Mouse (Mus musculus) layer of hippocampus, postnatal 10 days (tissue): ENCODE data around the gene Rnf43. TPM values are rescaled to one million over a fixed set of nuclear protein-coding genes. Genes with fewer than 3 reads are reported as not detected.

Experiments used
- DNase-seq, 2 experiments: peaks; one replicate each; pipeline ENCODE4 v3.0.0; 2021; ENCODE audit warnings: low spot score in 2 of 2
- total RNA-seq, 2 experiments: library from RNA; stranded (reverse); gene quantifications; 2 replicates each; pipeline ENCODE4 v1.2.3; 2021

Rnf43 gene
- total RNA-seq, 2 experiments from 2014 or later, result 3.8 to 4.0 TPM

- DNase-seq, result no peak
Observed at GRCm38 (mm10) chr11:87744964-87745363, 82.4 kb downstream of the Rnf43 start.

- DNase-seq, result no peak
Observed at GRCm38 (mm10) chr11:87745632-87746555, 83.4 kb downstream of the Rnf43 start.

GRCm38 (mm10) chr11:87747312-87747711 lies 84.8 kb downstream of the Rnf43 start:
- DNase-seq, result no peak

GRCm38 (mm10) chr11:87747716-87748115 lies 85.2 kb downstream of the Rnf43 start:
- no peak for DNase-seq

- no peak for DNase-seq
Observed at GRCm38 (mm10) chr11:87748132-87749119, 85.9 kb downstream of the Rnf43 start.

- peak in 1 of 2 experiments; percentile 38 for DNase-seq
Observed at GRCm38 (mm10) chr11:87749192-87750042, 86.9 kb downstream of the Rnf43 start.

- DNase-seq, result no peak
Observed at GRCm38 (mm10) chr11:87750043-87750421, 87.5 kb downstream of the Rnf43 start.

- DNase-seq, result no peak
Observed at GRCm38 (mm10) chr11:87750521-87750920, 88.0 kb downstream of the Rnf43 start.

- DNase-seq, result no peak
Observed at GRCm38 (mm10) chr11:87751031-87751430, 88.5 kb downstream of the Rnf43 start.

- no peak for DNase-seq
Observed at GRCm38 (mm10) chr11:87751491-87751966, 89.0 kb downstream of the Rnf43 start.

- DNase-seq, result no peak
Observed at GRCm38 (mm10) chr11:87752307-87752706, 89.8 kb downstream of the Rnf43 start.

- no peak for DNase-seq
Observed at GRCm38 (mm10) chr11:87753255-87753654, 90.7 kb downstream of the Rnf43 start.

GRCm38 (mm10) chr11:87753891-87754501 lies 91.5 kb downstream of the Rnf43 start:
- DNase-seq, result no peak

- DNase-seq, result no peak
Observed at GRCm38 (mm10) chr11:87754603-87755002, 92.1 kb downstream of the Rnf43 start.

- peak; percentile 32 to 44 for DNase-seq
Observed at GRCm38 (mm10) chr11:87755360-87756017, 93.0 kb downstream of the Rnf43 start.

- no peak for DNase-seq
Observed at GRCm38 (mm10) chr11:87756251-87756820, 93.8 kb downstream of the Rnf43 start.

- no peak for DNase-seq
Observed at GRCm38 (mm10) chr11:87757001-87757954, 94.8 kb downstream of the Rnf43 start.
